Mouse (Mus musculus): ENCODE data around the gene Il6st.

DNA sequence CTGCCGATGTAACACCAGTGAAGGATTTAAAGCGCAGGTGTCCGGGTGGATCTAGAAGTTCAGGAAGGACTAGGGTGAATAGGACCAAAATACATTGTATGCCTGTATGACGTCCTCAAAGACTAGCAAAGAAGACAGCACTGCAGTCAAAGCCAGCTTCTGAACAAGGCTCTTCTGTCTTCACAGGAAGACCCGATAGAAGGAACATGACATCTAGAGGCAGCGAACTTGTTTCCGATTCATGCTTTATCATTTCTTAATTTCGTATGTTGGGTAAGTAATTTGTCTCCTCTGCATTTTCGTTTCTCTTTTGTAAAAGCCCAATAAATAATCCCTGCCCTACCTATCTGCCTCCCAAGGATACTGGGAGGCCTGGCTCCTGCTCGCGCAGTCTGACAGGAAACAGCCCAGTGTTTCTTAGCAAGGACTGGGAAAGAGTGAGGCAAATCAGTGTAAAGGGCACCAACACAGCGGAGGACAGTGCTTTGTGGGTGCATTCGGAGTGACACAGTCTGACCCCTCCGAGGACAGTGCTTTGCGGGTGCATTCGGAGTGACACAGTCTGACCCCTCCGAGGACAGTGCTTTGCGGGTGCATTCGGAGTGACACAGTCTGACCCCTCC is 8.6 kb downstream of the Il6st start:
- TF ChIP-seq CTCF (IDR thresholded peaks at IDR 0.05; ENCODE audit: control insufficient read depth, insufficient read depth, insufficient read length): no peak
- TF ChIP-seq MYOD1 (IDR thresholded peaks at IDR 0.05; ENCODE audit: control insufficient read depth, insufficient read length, low read depth): no peak
- no peak for TF ChIP-seq CEBPB (IDR thresholded peaks at IDR 0.05; ENCODE audit: low read depth)
- TF ChIP-seq USF1 (IDR thresholded peaks at IDR 0.05; ENCODE audit: low read depth): no peak
- TF ChIP-seq MAX (IDR thresholded peaks at IDR 0.05): no peak
- no peak for TF ChIP-seq MYOG (IDR thresholded peaks at IDR 0.05; ENCODE audit: control insufficient read depth, extremely low read depth, insufficient read length)
- TF ChIP-seq FOSL1 (IDR thresholded peaks at IDR 0.05; ENCODE audit: insufficient read depth, low read length, poor library complexity, severe bottlenecking): no peak
